Mouse (Mus musculus): ENCODE data around the gene Zfp575.

The Zfp575 gene

DNA sequence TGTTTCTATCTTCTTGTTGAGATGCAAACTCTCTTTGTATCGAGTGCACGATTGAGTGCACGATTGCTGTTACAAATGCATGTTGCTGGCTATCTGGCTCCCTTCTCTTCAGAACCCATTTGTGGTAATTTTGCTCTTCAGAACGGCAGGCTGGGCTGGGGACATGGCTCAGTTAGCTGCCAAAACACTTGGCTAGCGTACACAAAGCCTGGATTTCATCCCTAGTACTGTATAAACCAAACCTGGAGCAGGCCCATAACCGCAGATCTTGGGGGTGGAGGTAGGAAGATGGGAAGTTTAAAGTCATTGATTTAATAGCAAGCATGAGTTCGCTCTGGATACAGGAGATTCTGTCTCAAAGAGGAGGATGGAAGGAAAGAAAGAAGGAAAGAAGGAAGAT lies 18.1 kb upstream of the Zfp575 start:
- DNase-seq (ENCODE audit: low spot score in 2 of 2): no peak

- DNase-seq (ENCODE audit: low spot score in 2 of 2): peak; percentile 92 to 97
Observed at GRCm38 (mm10) chr7:24600941-24601597, 13.6 kb upstream of the Zfp575 start.

GRCm38 (mm10) chr7:24599211-24600067 lies 12.0 kb upstream of the Zfp575 start:
- DNase-seq (ENCODE audit: low spot score in 2 of 2): no peak

DNA sequence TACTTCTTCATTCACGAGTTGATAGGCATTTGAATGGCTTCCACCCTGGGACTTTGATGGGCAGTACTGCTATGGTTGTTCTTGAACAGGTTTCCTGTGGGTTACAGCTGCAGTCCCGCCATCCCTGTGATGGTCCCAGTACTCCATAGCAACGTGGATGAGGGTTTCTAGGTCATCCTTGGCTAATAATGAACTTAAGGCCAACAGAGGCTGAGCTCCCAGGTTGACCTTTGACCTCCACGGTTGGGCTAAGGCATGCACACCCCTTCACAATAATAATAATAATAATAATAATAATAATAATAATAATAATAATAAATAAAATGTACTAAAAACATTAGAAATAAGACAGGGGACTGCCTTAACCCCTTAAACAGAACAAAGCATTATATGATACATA lies 10.7 kb upstream of the Zfp575 start:
- no peak for DNase-seq (ENCODE audit: low spot score in 2 of 2)

- DNase-seq (ENCODE audit: low spot score in 2 of 2): no peak
Observed at GRCm38 (mm10) chr7:24595464-24595863, 8.0 kb upstream of the Zfp575 start.

- no peak for DNase-seq (ENCODE audit: low spot score in 2 of 2)
Observed at GRCm38 (mm10) chr7:24594309-24594803, 6.9 kb upstream of the Zfp575 start.

DNA sequence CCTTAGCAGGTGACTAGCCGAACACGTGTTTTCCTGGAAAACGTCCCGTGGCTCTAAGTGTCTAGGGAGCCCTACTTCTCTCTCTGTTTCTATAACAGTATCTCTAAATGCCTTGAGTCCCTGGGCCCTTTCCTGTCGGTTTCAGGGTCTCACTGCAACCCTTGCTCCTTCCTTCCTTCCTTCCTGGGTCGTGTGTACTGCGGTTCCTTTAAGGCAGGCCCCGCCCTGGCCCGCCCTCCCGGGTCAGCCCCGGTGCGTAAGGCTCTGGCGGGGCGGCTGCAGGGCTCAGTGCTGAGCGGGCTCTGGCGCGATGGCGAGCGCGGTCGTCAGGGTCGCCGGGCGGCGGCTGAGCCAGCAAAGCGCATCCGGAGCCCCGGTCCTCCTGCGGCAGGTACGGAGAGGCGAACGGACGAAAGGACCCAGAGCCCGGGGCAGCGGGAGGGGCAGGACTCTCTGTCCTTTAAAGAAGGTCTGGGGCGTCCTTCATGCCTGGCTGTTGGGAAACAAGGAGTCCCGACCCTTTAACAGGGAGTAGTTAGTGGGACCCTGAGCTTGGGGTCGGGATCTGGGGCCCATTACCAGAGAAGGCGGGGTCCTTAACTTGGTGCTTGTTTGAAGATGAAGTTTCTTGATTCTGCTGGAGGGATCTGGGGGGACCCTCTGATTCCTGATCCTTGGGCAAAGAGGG lies 6.3 kb upstream of the Zfp575 start:
- DNase-seq (ENCODE audit: low spot score in 2 of 2): peak; percentile 31 to 44

DNA sequence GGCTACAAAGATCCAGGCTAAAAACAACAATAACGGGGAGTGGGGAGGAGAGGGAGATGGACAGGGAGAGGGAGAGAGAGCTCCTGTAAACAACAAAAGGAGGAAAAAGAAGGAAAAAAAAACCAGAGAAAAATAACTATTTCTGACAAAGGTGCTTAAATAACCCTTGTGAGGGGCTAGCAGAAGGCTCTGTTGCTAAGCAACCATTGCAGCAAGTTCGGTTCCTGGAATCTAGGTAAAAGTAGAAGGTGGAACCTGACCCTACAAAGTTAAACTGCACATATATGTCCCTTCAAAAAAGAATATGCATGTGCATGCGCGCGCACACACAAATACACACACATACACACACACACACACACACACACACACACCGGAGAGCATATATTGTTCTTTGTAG lies 5.3 kb upstream of the Zfp575 start:
- no peak for DNase-seq (ENCODE audit: low spot score in 2 of 2)

- DNase-seq (ENCODE audit: low spot score in 2 of 2): no peak
Observed at GRCm38 (mm10) chr7:24592163-24592562, 4.7 kb upstream of the Zfp575 start.

GRCm38 (mm10) chr7:24591735-24592134 lies 4.3 kb upstream of the Zfp575 start:
- no peak for DNase-seq (ENCODE audit: low spot score in 2 of 2)

DNA sequence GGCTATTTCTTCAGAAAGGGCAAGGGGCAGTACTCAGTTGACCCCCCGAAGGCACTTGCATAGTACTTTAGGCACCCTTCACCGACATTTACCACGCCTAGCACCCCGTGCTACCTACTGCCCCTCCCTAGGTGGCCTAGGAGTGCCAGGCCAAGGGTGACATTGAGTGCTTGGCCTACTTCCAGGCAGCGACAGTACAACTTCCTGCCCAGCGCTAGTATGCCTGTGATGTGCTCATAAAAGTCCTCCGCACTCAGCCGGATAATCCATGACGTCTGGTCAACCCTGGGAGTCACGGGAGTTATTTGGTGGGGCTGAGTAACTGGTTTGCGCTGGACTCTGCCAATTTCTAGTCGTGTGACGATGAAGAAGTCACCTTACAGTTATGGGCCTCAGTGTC lies 895 bp upstream of the Zfp575 start:
- no peak for DNase-seq (ENCODE audit: low spot score in 2 of 2)

DNA sequence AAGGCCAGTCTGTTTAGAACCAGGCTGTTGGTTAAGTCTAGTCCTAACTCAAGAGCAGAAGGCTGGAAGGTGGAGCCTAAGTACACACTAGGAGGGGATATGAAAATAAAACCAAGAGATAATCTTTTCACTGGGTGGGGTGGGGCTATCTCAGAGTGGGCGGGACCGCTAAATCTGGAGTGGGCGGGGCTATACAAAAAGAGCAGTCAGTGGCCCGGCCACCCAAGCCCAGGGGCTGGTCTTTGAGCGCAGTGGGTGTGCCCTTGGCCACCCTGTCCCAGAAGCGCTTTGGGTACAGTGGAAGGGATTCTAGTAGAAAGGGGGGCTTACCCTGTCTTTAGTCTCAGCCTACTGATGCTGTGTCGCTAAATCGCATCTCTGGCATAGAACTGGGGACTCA lies 613 bp downstream of the Zfp575 start:
- DNase-seq (ENCODE audit: low spot score in 2 of 2): no peak

GRCm38 (mm10) chr7:24585995-24586394 lies 1.4 kb downstream of the Zfp575 start:
- no peak for DNase-seq (ENCODE audit: low spot score in 2 of 2)

GRCm38 (mm10) chr7:24584876-24585275 lies 2.6 kb downstream of the Zfp575 start:
- no peak for DNase-seq (ENCODE audit: low spot score in 2 of 2)

DNA sequence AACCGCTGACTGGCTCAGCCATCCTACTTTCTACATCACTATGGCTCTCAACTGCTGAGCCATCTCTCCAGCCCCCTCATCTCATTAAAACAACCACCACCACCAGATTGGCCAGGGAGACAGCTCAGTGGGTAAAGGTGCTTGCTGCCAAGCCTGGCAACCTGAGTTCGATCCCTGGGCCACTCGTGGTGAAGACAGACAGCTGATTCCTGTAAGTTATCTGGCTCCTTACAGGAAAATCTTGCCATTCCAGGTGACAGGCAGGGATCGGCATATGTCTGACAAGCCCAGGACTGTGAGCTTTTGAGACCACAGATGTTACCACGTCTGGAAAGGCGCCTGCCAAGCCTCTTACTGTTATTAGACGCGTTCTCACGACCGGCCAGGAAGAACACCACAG lies 9.6 kb downstream of the Zfp575 start:
- DNase-seq (ENCODE audit: low spot score in 2 of 2): no peak

- no peak for DNase-seq (ENCODE audit: low spot score in 2 of 2)
Observed at GRCm38 (mm10) chr7:24574224-24574796, 13.1 kb downstream of the Zfp575 start.

DNA sequence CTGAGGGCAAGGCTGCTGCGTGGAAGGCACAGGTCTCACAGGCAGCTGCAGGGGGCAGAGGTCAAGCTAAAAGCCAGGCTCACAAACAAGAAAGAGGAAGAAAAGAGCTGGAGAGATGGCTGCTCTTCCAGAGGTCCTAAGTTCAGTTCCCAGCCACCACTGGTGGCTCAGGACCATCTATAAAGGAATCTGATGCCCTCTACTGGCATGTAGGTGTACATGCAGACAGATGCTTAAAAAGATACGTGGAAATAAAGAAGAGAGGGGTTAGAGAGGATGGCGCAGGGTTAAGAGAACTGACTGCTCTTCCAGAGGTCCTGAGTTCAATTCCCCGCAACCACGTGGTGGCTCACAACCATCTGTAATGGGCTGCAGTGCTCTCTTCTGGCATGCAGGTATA lies 15.0 kb downstream of the Zfp575 start:
- DNase-seq (ENCODE audit: low spot score in 2 of 2): no peak

DNA sequence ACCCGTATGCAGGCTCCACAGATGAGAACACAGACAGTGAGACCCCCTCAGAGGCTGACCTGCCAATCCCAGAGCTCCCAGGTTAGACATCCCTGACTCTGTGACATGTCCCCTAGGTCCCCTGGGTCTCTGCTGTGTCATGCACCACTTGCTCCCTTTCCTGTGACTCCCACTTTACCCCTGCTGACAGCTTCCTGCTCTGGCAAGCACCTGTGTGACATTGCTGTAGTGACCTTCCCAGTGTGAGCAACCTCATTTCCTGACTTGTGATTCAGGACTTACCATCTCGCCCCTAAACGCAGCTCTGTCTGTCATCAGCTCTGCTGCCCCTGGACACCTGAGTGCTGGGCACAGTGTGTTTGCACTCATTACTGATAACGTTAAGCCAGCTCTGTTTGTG lies 16.4 kb downstream of the Zfp575 start:
- no peak for DNase-seq (ENCODE audit: low spot score in 2 of 2)

- no peak for DNase-seq (ENCODE audit: low spot score in 2 of 2)
Observed at GRCm38 (mm10) chr7:24568512-24568911, 18.9 kb downstream of the Zfp575 start.

GRCm38 (mm10) chr7:24566206-24566605 lies 21.2 kb downstream of the Zfp575 start:
- no peak for DNase-seq (ENCODE audit: low spot score in 2 of 2)

DNA sequence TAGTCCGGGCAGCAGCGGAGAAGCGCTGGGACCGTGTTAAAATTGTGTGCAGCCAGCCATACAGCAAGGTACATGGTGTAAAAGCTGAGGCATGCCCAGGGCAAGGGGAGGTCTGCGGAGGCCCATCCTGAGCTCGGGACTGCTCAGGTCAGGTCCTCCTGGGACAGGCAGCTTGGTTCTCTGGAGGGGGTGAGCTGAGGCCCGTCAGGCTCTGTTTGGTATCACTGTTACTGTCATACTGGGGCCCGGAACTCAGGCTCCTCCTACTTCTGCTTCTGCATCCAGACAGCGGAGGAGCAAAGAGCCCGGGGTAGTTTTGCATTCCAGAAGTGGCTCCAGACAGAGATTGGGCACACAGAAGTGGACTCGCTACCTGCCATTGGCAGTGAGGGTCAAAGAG lies 21.8 kb downstream of the Zfp575 start:
- no peak for DNase-seq (ENCODE audit: low spot score in 2 of 2)

DNA sequence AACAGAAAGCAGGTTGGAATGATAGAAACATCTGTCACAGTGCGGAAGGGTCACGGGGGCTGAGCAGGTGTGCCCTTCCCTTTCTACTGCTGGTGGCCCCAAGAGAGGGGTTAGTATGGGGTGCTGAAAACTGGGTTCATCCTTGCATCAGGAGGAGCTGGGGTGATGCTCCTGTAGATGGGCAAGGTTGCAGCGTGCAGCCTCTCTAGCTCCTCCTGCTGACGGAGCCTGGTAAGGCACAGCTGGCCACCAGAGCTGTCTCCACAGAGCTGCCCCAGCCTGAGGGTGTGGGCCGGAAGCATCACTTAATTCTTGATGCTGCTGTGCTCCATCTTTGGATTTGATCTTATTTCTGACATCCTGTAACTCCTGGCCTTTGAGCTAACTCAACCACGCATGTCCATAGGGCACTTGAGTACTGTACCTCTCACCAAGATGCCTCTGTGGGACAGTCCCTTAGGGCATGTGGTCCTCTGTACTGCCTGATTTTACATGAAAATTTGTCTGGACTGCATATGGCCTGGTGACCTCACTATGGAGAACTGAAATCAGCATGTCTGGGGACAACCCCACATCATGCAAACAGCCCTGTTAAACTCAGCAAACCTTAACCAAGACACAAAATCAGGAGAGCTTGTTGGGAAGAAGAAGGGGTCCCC lies 22.7 kb downstream of the Zfp575 start:
- peak in 1 of 2 experiments; percentile 43 for DNase-seq (ENCODE audit: low spot score in 2 of 2)
